Mouse (Mus musculus) hindbrain, embryonic 13.5 days (tissue): ENCODE measurements around the gene Myl6b. TPM values are rescaled to one million over a fixed set of nuclear protein-coding genes. Genes with fewer than 3 reads are reported as not detected.

Source experiments
- ATAC-seq: fragments of 200-750 bp; cut with Nextera tagmentation; 2 replicates; pipeline ENCODE4 v1.8.0; 2017; ENCODE audit warnings: moderate TSS enrichment; ENCODE audit not compliant: low FRiP score
- H3K27ac ChIP-seq: fragments of 300-500 bp; sonication (generic); 2 replicates; pipeline ENCODE4 v1.5.1; 2015; ENCODE audit warnings: inconsistent platforms, mild to moderate bottlenecking, moderate library complexity
- H3K27me3 ChIP-seq: fragments of 300-500 bp; sonication (generic); 2 replicates; pipeline ENCODE4 v1.6.1; 2015; ENCODE audit warnings: mild to moderate bottlenecking, inconsistent platforms
- H3K36me3 ChIP-seq: fragments of 300-500 bp; sonication (generic); 2 replicates; pipeline ENCODE4 v1.6.1; 2015; ENCODE audit warnings: mild to moderate bottlenecking, inconsistent platforms
- H3K4me1 ChIP-seq: fragments of 300-500 bp; sonication (generic); replicated peaks from 2 replicates; pipeline ENCODE4 v1.6.1; 2015; ENCODE audit warnings: inconsistent platforms
- H3K4me2 ChIP-seq: fragments of 300-500 bp; sonication (generic); 2 replicates; pipeline ENCODE4 v1.6.1; 2015; ENCODE audit warnings: inconsistent platforms, mild to moderate bottlenecking, moderate library complexity
- H3K4me3 ChIP-seq: fragments of 300-500 bp; sonication (generic); 2 replicates; pipeline ENCODE4 v1.5.1; 2015; ENCODE audit warnings: mild to moderate bottlenecking, inconsistent platforms
- H3K9ac ChIP-seq: fragments of 300-500 bp; sonication (generic); 2 replicates; pipeline ENCODE4 v1.6.1; 2015; ENCODE audit warnings: mild to moderate bottlenecking, inconsistent platforms
- H3K9me3 ChIP-seq: fragments of 300-500 bp; sonication (generic); 2 replicates; pipeline ENCODE4 v1.6.1; 2016; ENCODE audit warnings: inconsistent platforms
- WGBS: fragments of 180-500 bp; shearing (Covaris S2); methylation state at CpG from one replicate; pipeline ENCODE4 v1.1.7; 2015; 5-methylcytosine and 5-hydroxymethylcytosine counted together
- polyA plus RNA-seq: library from polyadenylated mRNA; unstranded; fragments of >200 nt; fragmentation: Nextera tagmentation; extraction: Ambion mirVana; gene quantifications from 2 replicates; pipeline ENCODE4 v1.2.1, GENCODE M21; 2015

Gene Myl6b
- polyA plus RNA-seq, 1 experiment from 2014 or later = 4.2 TPM

DNA sequence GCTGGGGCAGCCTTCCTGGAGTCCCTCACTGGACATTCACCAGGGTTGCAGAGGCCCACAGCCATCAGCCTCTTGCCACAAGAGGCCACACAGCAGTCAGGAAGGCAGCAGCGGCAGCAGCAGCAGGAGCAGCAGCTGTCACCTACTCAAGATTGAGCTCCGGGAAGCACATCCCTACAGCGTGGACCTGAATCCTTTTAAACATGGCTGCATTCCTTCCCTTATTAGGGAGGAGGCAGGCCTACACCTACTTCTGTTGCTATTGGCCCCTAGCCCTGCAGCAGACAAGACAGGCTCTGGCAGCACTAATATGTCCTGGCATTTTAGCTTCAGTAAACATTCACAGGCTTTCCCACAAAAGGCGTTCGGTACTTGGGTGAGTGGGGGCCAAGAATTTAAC is 8.3 kb downstream of the Myl6b start:
- Histone ChIP-seq H3K27me3 (no peaks in the 10 kb centered on the region), H3K4me1 (peaks cover 36% of the 10 kb centered on the region), H3K36me3 (peaks cover 65% of the 10 kb centered on the region), H3K9me3 (no peaks in the 10 kb centered on the region), H3K9ac (peak overlapping the region; percentile 40), H3K27ac (peak overlapping the region; percentile 86), H3K4me2 (no peak overlapping the region), H3K4me3 (no peak overlapping the region)
- 76% methylated on average over 5 of the region's 5 CpGs for WGBS
- ATAC-seq = no peak

DNA sequence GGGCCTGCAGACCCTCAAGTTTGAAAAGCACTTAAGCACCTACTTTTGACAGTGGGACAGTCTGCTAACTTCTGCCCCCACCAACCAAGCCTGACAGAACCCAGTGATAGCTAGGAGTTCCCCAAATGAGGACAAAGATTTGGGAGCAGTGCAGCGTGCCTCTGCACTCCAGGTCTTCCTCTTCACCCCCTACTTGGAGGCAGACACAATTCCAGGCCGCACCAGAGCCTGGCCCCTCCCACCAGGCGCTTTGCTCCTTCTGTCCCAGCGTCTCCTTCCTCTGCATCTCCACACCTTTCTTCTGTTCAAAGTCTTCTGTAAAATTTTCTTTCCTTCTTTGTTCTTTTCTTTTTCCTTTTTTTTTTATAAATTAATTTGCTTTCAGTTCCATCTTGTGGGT is 8.7 kb downstream of the Myl6b start:
- H3K9me3 ChIP-seq = no peaks in the 10 kb centered on the region
- H3K27me3 ChIP-seq = no peaks in the 10 kb centered on the region
- no peak for ATAC-seq
- H3K4me1 ChIP-seq = peaks cover 32% of the 10 kb centered on the region
- H3K4me3 ChIP-seq = no peak overlapping the region
- WGBS = 62% methylated on average over 4 of the region's 4 CpGs
- no peak overlapping the region for H3K4me2 ChIP-seq
- peak overlapping the region; percentile 40; the same call in 1 of the 2 replicates for H3K9ac ChIP-seq
- peak overlapping the region; percentile 86 for H3K27ac ChIP-seq
- H3K36me3 ChIP-seq = peaks cover 68% of the 10 kb centered on the region

DNA sequence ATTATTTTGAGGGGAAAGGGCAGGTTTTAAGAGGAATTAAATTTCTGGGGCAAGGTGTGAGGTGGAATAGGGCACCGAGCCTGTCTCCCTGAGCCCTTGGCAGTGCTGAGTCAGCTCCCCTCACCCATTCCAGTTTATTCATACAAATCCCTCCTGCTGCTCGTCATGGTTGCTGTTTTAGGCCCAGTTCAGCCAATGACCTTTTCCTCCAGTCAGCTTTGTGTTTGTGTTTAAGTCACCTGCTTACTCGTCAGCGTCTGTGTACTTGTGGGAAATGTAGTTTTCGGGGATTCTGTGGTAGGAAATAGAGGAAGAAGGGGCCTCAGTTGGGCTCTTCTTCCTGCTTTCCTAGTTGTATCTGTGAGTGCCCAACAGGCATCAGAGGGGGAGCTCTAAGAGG is 9.1 kb downstream of the Myl6b start:
- H3K4me1 ChIP-seq = peaks cover 28% of the 10 kb centered on the region
- peak overlapping the region; percentile 86; the same call in 1 of the 2 replicates for H3K27ac ChIP-seq
- no peaks in the 10 kb centered on the region for H3K9me3 ChIP-seq
- peaks cover 72% of the 10 kb centered on the region for H3K36me3 ChIP-seq
- no peak overlapping the region for H3K4me3 ChIP-seq
- WGBS = 74% methylated on average over 5 of the region's 5 CpGs
- no peak overlapping the region for H3K9ac ChIP-seq
- no peak for ATAC-seq
- no peak overlapping the region for H3K4me2 ChIP-seq
- H3K27me3 ChIP-seq = no peaks in the 10 kb centered on the region

DNA sequence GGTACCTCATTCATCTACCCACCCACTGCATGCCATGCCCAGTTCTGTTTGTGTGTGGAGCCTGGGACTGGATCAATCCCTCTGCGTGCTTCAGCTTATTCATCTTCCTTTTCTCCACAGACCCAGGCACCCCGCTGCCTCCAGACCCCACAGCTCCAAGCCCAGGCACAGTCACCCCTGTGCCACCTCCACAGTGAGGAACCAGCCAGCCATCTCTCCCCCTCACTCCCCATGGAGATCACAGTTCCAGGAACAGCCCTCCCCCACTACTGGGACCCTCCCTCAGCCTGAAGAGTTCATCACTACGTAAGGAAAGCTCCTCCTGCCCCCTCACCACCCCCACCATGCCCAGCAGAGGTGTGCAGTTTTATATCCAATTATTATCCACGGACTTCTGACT is 9.7 kb downstream of the Myl6b start:
- Histone ChIP-seq H3K4me2 (no peak overlapping the region), H3K36me3 (peaks cover 79% of the 10 kb centered on the region), H3K4me1 (peaks cover 28% of the 10 kb centered on the region), H3K4me3 (no peak overlapping the region), H3K27me3 (no peaks in the 10 kb centered on the region), H3K27ac (no peak overlapping the region), H3K9me3 (no peaks in the 10 kb centered on the region), H3K9ac (no peak overlapping the region)
- WGBS = 85% methylated on average over 4 of the region's 4 CpGs
- no peak for ATAC-seq

DNA sequence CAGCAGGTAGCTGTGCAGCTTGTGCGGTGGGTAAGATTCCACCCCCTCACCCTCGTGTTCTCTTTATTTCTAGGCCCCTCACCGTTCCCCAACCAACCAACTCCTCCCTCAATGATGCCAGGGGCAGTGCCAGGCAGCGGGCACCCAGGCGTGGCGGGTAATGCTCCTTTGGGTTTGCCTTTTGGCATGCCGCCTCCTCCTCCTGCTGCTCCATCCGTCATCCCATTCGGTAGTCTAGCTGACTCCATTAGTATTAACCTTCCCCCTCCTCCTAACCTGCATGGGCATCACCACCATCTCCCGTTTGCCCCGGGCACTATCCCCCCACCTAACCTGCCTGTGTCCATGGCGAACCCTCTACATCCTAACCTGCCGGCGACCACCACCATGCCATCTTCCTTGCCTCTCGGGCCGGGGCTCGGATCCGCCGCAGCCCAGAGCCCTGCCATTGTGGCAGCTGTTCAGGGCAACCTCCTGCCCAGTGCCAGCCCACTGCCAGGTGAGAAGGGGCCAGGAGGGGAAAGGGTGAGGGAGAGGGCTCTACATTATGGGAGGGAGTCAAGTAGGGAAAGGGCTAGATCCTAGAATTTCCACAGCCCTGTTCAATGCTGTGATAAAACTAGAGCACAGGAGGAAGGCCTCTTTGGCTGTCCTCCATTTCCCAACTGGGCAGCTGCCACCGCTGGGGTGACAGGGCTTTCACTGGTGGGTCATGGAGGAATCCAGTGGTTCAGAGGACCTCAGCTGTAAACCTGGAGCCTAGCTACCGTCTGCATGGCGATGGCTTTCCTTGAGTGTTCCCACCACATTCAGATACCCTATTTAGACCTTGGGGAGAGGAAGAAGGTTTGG is 10.4 kb downstream of the Myl6b start:
- H3K9me3 ChIP-seq = no peaks in the 10 kb centered on the region
- H3K4me3 ChIP-seq = no peak overlapping the region
- H3K36me3 ChIP-seq = peaks cover 85% of the 10 kb centered on the region
- H3K9ac ChIP-seq = no peak overlapping the region
- H3K4me2 ChIP-seq = no peak overlapping the region
- peak overlapping the region; percentile 18 for H3K27ac ChIP-seq
- peaks cover 28% of the 10 kb centered on the region for H3K4me1 ChIP-seq
- no peaks in the 10 kb centered on the region for H3K27me3 ChIP-seq
- ATAC-seq = no peak
- 89% methylated on average over 22 of the region's 22 CpGs for WGBS

DNA sequence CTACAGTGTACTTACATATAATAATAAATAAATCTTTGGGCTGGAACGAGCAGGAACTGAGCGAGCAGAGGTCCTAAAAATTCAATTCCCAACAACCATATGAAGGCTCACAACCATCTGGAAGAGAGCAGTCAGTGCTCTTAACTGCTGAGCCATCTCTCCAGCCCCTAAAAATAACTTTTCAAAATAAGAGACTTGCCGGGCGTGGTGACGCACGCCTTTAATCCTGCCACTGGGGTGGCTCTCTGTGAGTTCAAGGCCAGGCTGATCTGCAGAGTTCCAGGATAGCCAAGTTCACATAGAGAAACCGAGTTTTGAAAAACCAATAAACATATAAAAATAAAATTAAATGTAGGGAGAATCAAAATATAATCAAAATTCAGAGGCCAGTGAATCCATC is 12.1 kb downstream of the Myl6b start:
- H3K4me1 ChIP-seq = peaks cover 13% of the 10 kb centered on the region
- H3K4me2 ChIP-seq = no peak overlapping the region
- ATAC-seq = no peak
- WGBS = 90% methylated on average over 7 of the region's 7 CpGs
- peaks cover 96% of the 10 kb centered on the region for H3K36me3 ChIP-seq
- no peak overlapping the region for H3K9ac ChIP-seq
- no peak overlapping the region for H3K4me3 ChIP-seq
- no peaks in the 10 kb centered on the region for H3K9me3 ChIP-seq
- no peaks in the 10 kb centered on the region for H3K27me3 ChIP-seq
- H3K27ac ChIP-seq = no peak overlapping the region

DNA sequence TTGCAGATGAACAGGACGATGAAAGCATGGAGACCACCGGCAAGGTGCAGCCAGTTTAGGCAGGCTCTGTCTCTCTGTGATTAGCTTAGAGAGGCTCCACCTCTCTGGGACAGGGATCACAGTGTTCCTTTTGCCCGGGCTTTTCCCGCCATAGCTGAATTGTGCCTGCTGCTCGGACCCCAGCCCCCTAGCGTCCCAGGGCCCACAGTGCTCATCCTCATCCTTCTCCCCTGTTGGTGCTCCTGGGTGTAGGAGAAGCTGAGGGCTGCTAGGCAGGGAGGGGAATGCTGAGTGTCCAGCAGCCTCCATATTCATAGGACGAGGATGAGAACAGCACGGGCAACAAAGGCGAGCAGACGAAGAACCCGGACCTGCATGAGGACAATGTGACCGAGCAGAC is 24.1 kb downstream of the Myl6b start:
- H3K4me3 ChIP-seq = no peak overlapping the region
- H3K4me2 ChIP-seq = no peak overlapping the region
- WGBS = 88% methylated on average over 12 of the region's 12 CpGs
- H3K9ac ChIP-seq = no peak overlapping the region
- no peak for ATAC-seq
- H3K27ac ChIP-seq = no peak overlapping the region
- H3K9me3 ChIP-seq = no peaks in the 10 kb centered on the region
- peaks cover 96% of the 10 kb centered on the region for H3K36me3 ChIP-seq
- H3K4me1 ChIP-seq = no peaks in the 10 kb centered on the region
- H3K27me3 ChIP-seq = no peaks in the 10 kb centered on the region

DNA sequence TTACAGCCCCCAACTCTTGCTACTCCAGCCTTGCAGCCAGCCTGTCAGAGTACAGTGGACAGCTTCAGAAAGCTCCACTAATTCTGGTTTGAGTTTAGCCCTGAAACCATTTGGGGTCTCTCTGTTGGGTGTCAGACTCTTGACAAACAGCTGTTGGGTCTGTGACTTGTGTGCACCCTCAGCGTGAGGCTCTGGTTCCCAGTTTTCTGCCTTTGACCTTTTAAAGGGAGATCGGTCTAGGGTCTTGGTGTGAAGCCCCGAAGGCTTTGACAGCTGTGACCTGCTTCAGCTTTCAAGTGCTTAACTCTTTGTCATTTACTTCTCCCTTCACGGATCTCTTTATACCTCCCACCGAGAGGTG is 38.2 kb downstream of the Myl6b start:
- no peak for ATAC-seq
- Histone ChIP-seq H3K4me3 (peak overlapping the region; percentile 91), H3K9me3 (no peaks in the 10 kb centered on the region), H3K4me2 (peak overlapping the region; percentile 89), H3K9ac (peak overlapping the region; percentile 99), H3K27ac (peak overlapping the region; percentile 98), H3K36me3 (peaks cover 36% of the 10 kb centered on the region), H3K27me3 (peaks cover 3% of the 10 kb centered on the region; the same call in 1 of the 2 replicates), H3K4me1 (peaks cover 14% of the 10 kb centered on the region)
- under 1% methylated on average over 5 of the region's 5 CpGs for WGBS

DNA sequence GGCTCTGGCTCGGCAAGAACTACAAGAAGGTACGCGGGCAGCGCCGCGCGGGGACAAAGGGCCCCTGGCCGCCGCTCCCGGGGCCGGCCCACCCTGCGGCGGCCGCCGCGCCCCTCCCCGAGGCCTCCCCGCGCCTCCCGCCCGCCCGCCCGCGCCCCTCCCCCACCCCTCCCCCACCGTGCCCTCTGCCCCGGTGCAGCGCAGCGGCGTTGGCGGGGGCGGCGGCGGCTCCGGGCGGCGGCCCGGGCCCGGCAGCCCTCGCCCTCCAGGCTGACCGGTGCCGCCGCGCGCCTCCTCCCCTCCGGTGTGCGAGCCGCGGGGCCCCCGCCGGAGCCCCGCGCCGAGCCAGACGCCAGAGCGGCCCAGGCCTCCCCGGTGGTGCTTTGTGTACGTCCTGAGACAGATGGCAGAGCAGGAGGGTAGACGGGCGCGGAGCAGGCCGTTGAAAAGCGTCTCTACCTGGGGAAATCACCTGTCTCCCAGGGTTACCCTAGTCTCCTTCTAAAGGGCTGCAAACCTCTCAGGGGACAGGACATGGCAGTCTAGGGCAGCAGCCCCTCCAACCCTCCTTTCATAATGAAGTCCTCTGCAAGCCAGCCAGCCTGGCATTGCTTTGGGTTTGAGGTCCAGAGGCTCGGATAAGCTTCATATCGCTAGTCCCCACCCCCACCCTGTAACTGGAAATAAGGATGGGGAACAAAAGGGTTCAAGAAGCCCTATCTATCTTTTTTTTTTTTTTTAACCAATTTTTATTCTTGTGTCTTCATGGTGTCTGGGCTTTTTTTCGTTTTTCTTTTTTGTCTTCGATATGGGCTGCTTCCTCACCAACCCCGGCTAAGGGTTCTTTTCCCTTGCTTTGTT is 38.8 kb downstream of the Myl6b start:
- Histone ChIP-seq H3K9me3 (no peaks in the 10 kb centered on the region), H3K27ac (peak overlapping the region; percentile 98), H3K4me3 (peak overlapping the region; percentile 91), H3K27me3 (peaks cover 3% of the 10 kb centered on the region; the same call in 1 of the 2 replicates), H3K36me3 (peaks cover 31% of the 10 kb centered on the region), H3K9ac (peak overlapping the region; percentile 99), H3K4me1 (peaks cover 14% of the 10 kb centered on the region), H3K4me2 (peak overlapping the region; percentile 89)
- 2% methylated on average over 25 of the region's 67 CpGs for WGBS
- ATAC-seq = peak; percentile 63

DNA sequence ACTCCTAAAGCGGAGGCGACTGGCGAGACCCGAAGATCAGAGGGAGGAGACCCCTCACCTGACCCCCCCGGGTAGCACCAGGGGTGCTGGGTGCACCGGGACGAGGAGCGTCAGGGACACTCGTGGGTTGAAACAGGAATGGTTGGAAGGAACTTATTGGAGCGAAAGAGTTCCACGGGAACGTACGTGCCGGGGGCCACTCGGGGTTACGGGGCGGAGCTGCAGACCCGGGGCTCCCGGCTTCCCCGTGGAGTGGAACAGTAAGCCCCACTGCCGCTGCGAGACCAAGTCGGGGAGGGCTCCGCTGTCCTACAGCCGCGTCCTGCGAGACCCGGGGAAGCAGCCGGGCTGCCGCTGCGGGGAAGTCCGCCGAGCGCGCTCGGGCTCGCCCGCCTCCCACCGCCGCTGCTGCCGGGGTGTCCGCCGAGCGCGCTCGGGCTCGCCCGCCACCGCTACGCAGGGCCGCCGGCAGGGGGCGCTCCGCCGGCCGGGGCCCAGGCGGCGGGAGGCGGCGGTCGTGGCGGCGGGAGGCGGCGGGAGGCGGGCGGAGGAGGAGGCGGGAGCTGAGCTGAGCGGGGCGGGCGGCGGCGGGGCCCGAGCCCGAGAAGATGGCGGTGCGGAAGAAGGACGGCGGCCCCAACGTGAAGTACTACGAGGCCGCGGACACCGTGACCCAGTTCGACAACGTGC is 39.6 kb downstream of the Myl6b start, which contains the start of gene Smarcc2:
Smarcc2 (plus strand) TSS at position 530 of the 690 bp plus-strand sequence.
- Histone ChIP-seq H3K9me3 (no peaks in the 10 kb centered on the region), H3K4me3 (peak within 1 kb of the TSS; percentile 91), H3K9ac (peak within 1 kb of the TSS; percentile 99), H3K27ac (peak within 1 kb of the TSS; percentile 98), H3K27me3 (peaks cover 3% of the 10 kb centered on the region; the same call in 1 of the 2 replicates), H3K4me1 (peaks cover 14% of the 10 kb centered on the region), H3K4me2 (peak within 1 kb of the TSS; percentile 89), H3K36me3 (peaks cover 23% of the 10 kb centered on the region)
- WGBS = under 1% methylated on average over 69 of the region's 86 CpGs
- peak; percentile 80 for ATAC-seq

DNA sequence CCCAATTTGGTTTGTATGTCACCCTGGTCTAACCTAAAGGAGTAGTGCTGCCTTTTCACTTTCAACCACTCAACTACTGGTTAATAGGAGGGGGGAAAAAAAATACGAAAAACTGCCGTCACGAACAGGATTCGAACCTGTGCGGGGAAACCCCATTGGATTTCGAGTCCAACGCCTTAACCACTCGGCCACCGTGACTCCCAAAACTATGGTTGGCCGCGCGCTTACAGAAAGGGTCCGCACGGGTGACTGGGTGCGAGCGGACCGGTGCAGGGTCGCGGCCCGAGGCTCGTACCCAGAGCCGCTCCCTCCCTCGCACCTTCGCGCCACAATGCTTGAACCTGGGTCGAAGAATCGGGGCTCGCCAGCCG is 40.2 kb downstream of the Myl6b start:
- WGBS = under 1% methylated on average over 29 of the region's 29 CpGs
- Histone ChIP-seq H3K4me3 (peak overlapping the region; percentile 91), H3K36me3 (peaks cover 18% of the 10 kb centered on the region), H3K9ac (peak overlapping the region; percentile 99), H3K4me1 (peaks cover 14% of the 10 kb centered on the region), H3K27ac (peak overlapping the region; percentile 98), H3K9me3 (no peaks in the 10 kb centered on the region), H3K4me2 (peak overlapping the region; percentile 89), H3K27me3 (peaks cover 3% of the 10 kb centered on the region; the same call in 1 of the 2 replicates)
- peak; percentile 75 for ATAC-seq

DNA sequence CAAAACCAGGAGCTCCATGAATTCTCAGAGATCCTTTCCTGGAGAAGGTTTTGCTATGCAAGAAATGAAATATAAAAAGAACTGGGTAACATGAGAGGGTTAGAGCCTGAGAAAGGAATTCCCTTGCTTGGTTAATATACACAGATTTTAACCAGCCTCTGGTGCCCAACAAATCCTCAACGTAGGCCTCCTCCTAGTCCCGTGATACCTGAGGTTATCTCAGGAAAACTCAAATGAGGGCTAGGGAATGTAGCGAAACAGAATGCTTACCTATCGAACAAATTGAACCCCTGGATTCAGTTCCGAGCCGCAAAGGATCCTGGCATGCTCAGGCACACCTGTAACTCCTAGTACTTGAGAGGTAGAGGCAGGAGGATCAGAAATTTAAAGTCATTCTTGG is 40.8 kb downstream of the Myl6b start:
- Histone ChIP-seq H3K4me2 (no peak overlapping the region), H3K27ac (no peak overlapping the region), H3K27me3 (peaks cover 3% of the 10 kb centered on the region; the same call in 1 of the 2 replicates), H3K9me3 (no peaks in the 10 kb centered on the region), H3K9ac (no peak overlapping the region), H3K4me3 (peak overlapping the region; percentile 91; the same call in 1 of the 2 replicates), H3K4me1 (peaks cover 14% of the 10 kb centered on the region), H3K36me3 (peaks cover 12% of the 10 kb centered on the region)
- ATAC-seq = no peak
- 84% methylated on average over 6 of the region's 6 CpGs for WGBS
